Mouse (Mus musculus): Measurements from ENCODE around the gene Runx1. TPM values are rescaled to one million over a fixed set of nuclear protein-coding genes. Genes with fewer than 3 reads are reported as not detected.

Gene Runx1
- polyA plus RNA-seq, 1 experiment from 2014 or later, result 9.1 TPM

DNA sequence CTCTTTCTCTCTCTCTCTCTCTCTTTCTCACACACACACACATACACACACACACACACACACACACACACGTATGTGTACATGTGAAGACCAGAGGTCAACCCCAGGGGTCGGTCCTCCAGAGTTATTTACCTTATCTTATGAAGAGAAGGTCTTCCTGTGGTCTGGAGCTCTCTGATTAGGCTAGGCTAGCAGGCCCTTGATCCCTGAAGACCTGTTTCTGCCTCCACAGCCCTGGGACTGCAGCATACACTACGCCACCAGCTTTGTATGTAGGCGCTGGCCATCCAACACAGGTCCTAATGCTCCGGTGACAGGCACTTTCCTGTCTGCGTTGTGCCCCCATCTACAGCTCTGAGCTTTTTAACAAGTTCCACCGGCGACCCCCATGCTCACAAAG is 72.8 kb downstream of the Runx1 start:
- Histone ChIP-seq H3K27ac (ENCODE audit: low read length) (no peak overlapping the region), H3K4me2 (replicated peaks; ENCODE audit: low read depth, low read length) (no peak overlapping the region), H3K4me1 (ENCODE audit: insufficient read depth, low read depth, low read length) (no peaks in the 10 kb centered on the region), H3K9me3 (ENCODE audit: low read length) (no peaks in the 10 kb centered on the region), H3K27me3 (replicated peaks; ENCODE audit: insufficient read depth, low read length) (no peaks in the 10 kb centered on the region), H3K4me3 (ENCODE audit: low read depth, low read length) (no peak overlapping the region), H3K36me3 (ENCODE audit: insufficient read depth, low read length) (no peaks in the 10 kb centered on the region), H3K9ac (replicated peaks; ENCODE audit: low read depth) (no peak overlapping the region)
- DNase-seq (ENCODE audit: low spot score) (no peak), ATAC-seq (no peak)
- WGBS, result 82% methylated on average over 8 of the region's 8 CpGs
- TF ChIP-seq CTCF (IDR thresholded peaks at IDR 0.05) (no peak), EP300 (IDR thresholded peaks at IDR 0.05) (no peak)

- TF ChIP-seq CTCF (IDR thresholded peaks at IDR 0.05) (no peak), EP300 (IDR thresholded peaks at IDR 0.05) (no peak)
- WGBS, result 69% methylated on average over 1 of the region's 1 CpGs
- H3K4me1 ChIP-seq (ENCODE audit: insufficient read depth, low read depth, low read length), result 0 out of 2 replicates have a peak, but pooled peaks cover 4% of the 10 kb centered on the region
- H3K9me3 ChIP-seq (ENCODE audit: low read length), result no peaks in the 10 kb centered on the region
- DNase-seq (ENCODE audit: low spot score) (no peak), ATAC-seq (no peak)
- no peak overlapping the region for H3K27ac ChIP-seq (ENCODE audit: low read length)
- no peaks in the 10 kb centered on the region for H3K27me3 ChIP-seq (replicated peaks; ENCODE audit: insufficient read depth, low read length)
- no peak overlapping the region for H3K4me3 ChIP-seq (ENCODE audit: low read depth, low read length)
- no peaks in the 10 kb centered on the region for H3K36me3 ChIP-seq (ENCODE audit: insufficient read depth, low read length)
- H3K4me2 ChIP-seq (replicated peaks; ENCODE audit: low read depth, low read length), result no peak overlapping the region
- H3K9ac ChIP-seq (replicated peaks; ENCODE audit: low read depth), result no peak overlapping the region
Observed at GRCm38 (mm10) chr16:92748272-92748671, 77.7 kb downstream of the Runx1 start.

DNA sequence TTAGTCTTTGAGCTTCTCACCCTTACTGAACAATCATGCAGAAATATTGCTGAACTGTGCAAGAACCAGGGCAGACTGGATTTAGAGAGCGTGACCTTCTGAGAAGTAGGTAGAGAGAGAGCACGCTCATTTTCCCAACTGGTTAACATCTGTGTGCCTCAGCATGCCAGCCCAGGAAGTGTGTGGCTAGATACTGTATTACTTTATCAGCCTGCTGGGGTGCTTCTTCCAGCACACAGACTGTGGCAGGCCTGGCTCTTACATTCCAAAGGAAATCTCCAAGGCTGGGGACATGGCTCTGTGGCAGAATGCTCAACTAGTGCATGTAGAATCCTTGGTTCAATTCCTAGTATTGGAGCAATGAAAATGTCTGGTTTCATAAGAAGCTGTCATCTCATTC is 78.9 kb downstream of the Runx1 start:
- Histone ChIP-seq H3K4me3 (ENCODE audit: low read depth, low read length) (no peak overlapping the region), H3K4me2 (replicated peaks; ENCODE audit: low read depth, low read length) (no peak overlapping the region), H3K27ac (ENCODE audit: low read length) (no peak overlapping the region), H3K36me3 (ENCODE audit: insufficient read depth, low read length) (no peaks in the 10 kb centered on the region), H3K9ac (replicated peaks; ENCODE audit: low read depth) (no peak overlapping the region), H3K27me3 (replicated peaks; ENCODE audit: insufficient read depth, low read length) (no peaks in the 10 kb centered on the region), H3K9me3 (ENCODE audit: low read length) (no peaks in the 10 kb centered on the region), H3K4me1 (ENCODE audit: insufficient read depth, low read depth, low read length) (0 out of 2 replicates have a peak, but pooled peaks cover 4% of the 10 kb centered on the region)
- WGBS, result 89% methylated on average over 2 of the region's 2 CpGs
- ATAC-seq (no peak), DNase-seq (ENCODE audit: low spot score) (no peak)
- TF ChIP-seq CTCF (IDR thresholded peaks at IDR 0.05), result no peak

GRCm38 (mm10) chr16:92745239-92745638 is 80.7 kb downstream of the Runx1 start:
- no peak for ATAC-seq
- Histone ChIP-seq H3K9me3 (ENCODE audit: low read length) (no peaks in the 10 kb centered on the region), H3K27me3 (replicated peaks; ENCODE audit: insufficient read depth, low read length) (no peaks in the 10 kb centered on the region), H3K27ac (ENCODE audit: low read length) (no peak overlapping the region), H3K4me1 (ENCODE audit: insufficient read depth, low read depth, low read length) (0 out of 2 replicates have a peak, but pooled peaks cover 4% of the 10 kb centered on the region), H3K4me3 (ENCODE audit: low read depth, low read length) (no peak overlapping the region), H3K36me3 (ENCODE audit: insufficient read depth, low read length) (no peaks in the 10 kb centered on the region), H3K9ac (replicated peaks; ENCODE audit: low read depth) (no peak overlapping the region), H3K4me2 (replicated peaks; ENCODE audit: low read depth, low read length) (no peak overlapping the region)
- WGBS, result 76% methylated on average over 3 of the region's 3 CpGs
- no peak for TF ChIP-seq CTCF (IDR thresholded peaks at IDR 0.05)
- no peak for TF ChIP-seq EP300 (IDR thresholded peaks at IDR 0.05)
- no peak for DNase-seq (ENCODE audit: low spot score)

DNA sequence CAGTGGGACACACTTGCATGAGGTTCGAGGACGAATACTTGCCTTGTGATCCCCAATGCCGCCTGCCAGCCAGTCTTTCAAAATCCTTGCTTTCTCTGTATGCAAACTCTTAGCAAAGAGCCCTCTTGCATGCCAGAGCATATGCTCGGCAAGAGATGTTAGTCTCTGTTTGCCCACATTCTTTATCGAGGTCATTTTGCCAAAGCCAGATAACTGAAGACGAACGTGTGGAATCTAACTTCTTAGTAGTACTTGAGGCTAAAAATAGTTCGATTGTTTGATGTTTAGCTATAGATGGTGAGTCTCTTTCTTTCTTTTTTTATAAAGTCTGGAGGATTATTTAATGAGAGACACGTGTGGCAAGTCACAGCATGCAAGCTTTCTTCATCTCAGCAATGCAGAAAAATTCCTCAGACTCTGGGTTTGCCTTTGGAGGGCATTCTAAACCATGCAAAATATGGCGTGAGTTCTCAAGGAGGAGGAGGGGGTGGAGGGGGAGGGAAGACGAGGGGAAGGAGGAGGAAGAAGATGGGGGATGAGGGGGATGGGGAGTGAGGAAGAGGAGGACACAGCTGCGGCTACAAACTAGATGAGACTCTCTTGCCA is 81.7 kb downstream of the Runx1 start:
- Histone ChIP-seq H3K9ac (replicated peaks; ENCODE audit: low read depth) (no peak overlapping the region), H3K4me3 (ENCODE audit: low read depth, low read length) (no peak overlapping the region), H3K4me1 (ENCODE audit: insufficient read depth, low read depth, low read length) (0 out of 2 replicates have a peak, but pooled peaks cover 4% of the 10 kb centered on the region), H3K27me3 (replicated peaks; ENCODE audit: insufficient read depth, low read length) (no peaks in the 10 kb centered on the region), H3K4me2 (replicated peaks; ENCODE audit: low read depth, low read length) (no peak overlapping the region), H3K27ac (ENCODE audit: low read length) (no peak overlapping the region), H3K36me3 (ENCODE audit: insufficient read depth, low read length) (no peaks in the 10 kb centered on the region), H3K9me3 (ENCODE audit: low read length) (no peaks in the 10 kb centered on the region)
- ATAC-seq, result peak; percentile 74
- 35% methylated on average over 12 of the region's 12 CpGs for WGBS
- TF ChIP-seq CTCF (IDR thresholded peaks at IDR 0.05) (no peak), EP300 (IDR thresholded peaks at IDR 0.05) (peak; percentile 79; the same call in 1 of the 2 replicates)
- DNase-seq (ENCODE audit: low spot score), result peak; percentile 68

DNA sequence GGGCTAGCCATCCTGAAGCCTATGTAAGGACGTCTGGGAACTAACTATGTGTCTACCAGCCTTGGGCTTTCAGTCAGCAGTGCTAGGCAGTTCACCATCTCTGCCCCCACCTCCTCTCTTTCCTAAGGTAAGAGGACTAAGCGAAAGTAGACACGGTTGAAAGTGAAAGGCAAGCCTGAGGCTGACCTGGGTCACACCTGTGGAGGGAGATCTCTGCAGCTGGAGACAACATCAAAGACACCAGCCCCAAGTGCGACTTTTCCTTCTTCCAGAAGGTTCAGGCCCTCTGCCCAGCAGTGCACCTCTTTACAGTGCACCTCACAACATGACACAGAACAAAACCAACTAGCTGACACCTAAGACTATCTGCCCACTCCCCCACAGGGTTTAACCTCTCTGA is 82.2 kb downstream of the Runx1 start:
- whole genome bisulfite sequencing, result 45% methylated on average over 4 of the region's 4 CpGs

More for the DNA sequence above, 82.2 kb downstream of the Runx1 start:
- DNase-seq (ENCODE audit: low spot score) (peak; percentile 14), ATAC-seq (no peak)
- Histone ChIP-seq H3K4me2 (replicated peaks; ENCODE audit: low read depth, low read length) (no peak overlapping the region), H3K4me3 (ENCODE audit: low read depth, low read length) (no peak overlapping the region), H3K27ac (ENCODE audit: low read length) (no peak overlapping the region), H3K9me3 (ENCODE audit: low read length) (no peaks in the 10 kb centered on the region), H3K36me3 (ENCODE audit: insufficient read depth, low read length) (no peaks in the 10 kb centered on the region), H3K27me3 (replicated peaks; ENCODE audit: insufficient read depth, low read length) (no peaks in the 10 kb centered on the region), H3K4me1 (ENCODE audit: insufficient read depth, low read depth, low read length) (0 out of 2 replicates have a peak, but pooled peaks cover 4% of the 10 kb centered on the region), H3K9ac (replicated peaks; ENCODE audit: low read depth) (no peak overlapping the region)
- no peak for TF ChIP-seq EP300 (IDR thresholded peaks at IDR 0.05)
- TF ChIP-seq CTCF (IDR thresholded peaks at IDR 0.05), result no peak
